Mouse (Mus musculus): ENCODE measurements around the gene Gm32742. TPM values are rescaled to one million over a fixed set of nuclear protein-coding genes. Genes with fewer than 3 reads are reported as not detected.

Gm32742 gene
- polyA plus RNA-seq, 1 experiment from 2014 or later, result not detected

DNA sequence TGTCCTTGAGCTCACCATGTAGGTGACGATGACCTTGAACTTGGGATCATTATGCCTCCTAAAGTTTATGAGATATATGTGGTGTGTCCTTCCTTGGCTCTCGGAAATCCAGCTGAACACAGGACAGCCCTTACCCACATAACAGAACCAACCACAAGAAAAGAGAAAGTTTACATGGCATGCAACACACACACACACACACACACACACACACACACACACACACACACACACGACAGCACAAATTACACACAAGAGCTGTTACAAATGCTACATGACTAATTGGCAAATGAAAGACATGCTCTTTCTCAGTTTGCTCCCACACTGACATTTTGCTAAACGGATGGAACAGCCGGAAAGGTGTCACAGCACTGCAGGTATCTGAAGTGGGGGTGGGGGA lies 20.6 kb upstream of the Gm32742 start:
- 67% methylated on average over 5 of the region's 5 CpGs for WGBS
- no peak for TF ChIP-seq CTCF (IDR thresholded peaks at IDR 0.05; ENCODE audit: low read depth)
- H3K27ac ChIP-seq (ENCODE audit: low read depth), result no peak overlapping the region
- H3K9ac ChIP-seq, result no peak overlapping the region
- DNase-seq, result no peak
- no peak for ATAC-seq (ENCODE audit: insufficient read depth)
- no peak overlapping the region for H3K4me2 ChIP-seq
- H3K4me1 ChIP-seq (ENCODE audit: insufficient read depth), result no peaks in the 10 kb centered on the region
- H3K36me3 ChIP-seq (ENCODE audit: insufficient read depth), result no peaks in the 10 kb centered on the region
- H3K27me3 ChIP-seq (ENCODE audit: insufficient read depth, low read length), result no peaks in the 10 kb centered on the region
- H3K9me3 ChIP-seq (ENCODE audit: low read depth, low read length), result no peaks in the 10 kb centered on the region
- H3K4me3 ChIP-seq (ENCODE audit: low read depth, low read length), result no peak overlapping the region

DNA sequence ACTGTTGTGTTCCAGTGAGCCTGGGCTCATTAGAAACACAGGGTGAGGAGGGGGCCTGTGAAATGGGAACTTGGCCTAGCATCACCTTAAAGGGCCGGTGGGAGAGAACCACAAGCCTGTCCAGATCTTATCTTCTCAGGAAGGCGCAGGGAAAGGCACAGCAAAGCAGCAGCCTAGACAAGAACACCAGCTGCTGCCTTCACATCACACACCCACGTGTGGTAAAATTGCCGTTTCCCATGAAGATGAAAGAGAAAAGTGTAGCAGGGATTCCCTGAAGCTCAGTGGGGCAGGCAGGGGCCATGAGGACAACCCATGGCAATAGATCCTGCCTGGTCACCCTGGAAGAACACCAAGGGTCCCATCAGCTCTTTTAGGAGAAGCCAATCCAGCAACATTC lies 20.1 kb upstream of the Gm32742 start:
- DNase-seq (no peak), ATAC-seq (ENCODE audit: insufficient read depth) (no peak)
- Histone ChIP-seq H3K27me3 (ENCODE audit: insufficient read depth, low read length) (no peaks in the 10 kb centered on the region), H3K9me3 (ENCODE audit: low read depth, low read length) (no peaks in the 10 kb centered on the region), H3K36me3 (ENCODE audit: insufficient read depth) (no peaks in the 10 kb centered on the region), H3K4me2 (no peak overlapping the region), H3K9ac (no peak overlapping the region), H3K4me3 (ENCODE audit: low read depth, low read length) (no peak overlapping the region), H3K4me1 (ENCODE audit: insufficient read depth) (no peaks in the 10 kb centered on the region), H3K27ac (ENCODE audit: low read depth) (no peak overlapping the region)
- TF ChIP-seq CTCF (IDR thresholded peaks at IDR 0.05; ENCODE audit: low read depth), result no peak
- 55% methylated on average over 4 of the region's 4 CpGs for WGBS

DNA sequence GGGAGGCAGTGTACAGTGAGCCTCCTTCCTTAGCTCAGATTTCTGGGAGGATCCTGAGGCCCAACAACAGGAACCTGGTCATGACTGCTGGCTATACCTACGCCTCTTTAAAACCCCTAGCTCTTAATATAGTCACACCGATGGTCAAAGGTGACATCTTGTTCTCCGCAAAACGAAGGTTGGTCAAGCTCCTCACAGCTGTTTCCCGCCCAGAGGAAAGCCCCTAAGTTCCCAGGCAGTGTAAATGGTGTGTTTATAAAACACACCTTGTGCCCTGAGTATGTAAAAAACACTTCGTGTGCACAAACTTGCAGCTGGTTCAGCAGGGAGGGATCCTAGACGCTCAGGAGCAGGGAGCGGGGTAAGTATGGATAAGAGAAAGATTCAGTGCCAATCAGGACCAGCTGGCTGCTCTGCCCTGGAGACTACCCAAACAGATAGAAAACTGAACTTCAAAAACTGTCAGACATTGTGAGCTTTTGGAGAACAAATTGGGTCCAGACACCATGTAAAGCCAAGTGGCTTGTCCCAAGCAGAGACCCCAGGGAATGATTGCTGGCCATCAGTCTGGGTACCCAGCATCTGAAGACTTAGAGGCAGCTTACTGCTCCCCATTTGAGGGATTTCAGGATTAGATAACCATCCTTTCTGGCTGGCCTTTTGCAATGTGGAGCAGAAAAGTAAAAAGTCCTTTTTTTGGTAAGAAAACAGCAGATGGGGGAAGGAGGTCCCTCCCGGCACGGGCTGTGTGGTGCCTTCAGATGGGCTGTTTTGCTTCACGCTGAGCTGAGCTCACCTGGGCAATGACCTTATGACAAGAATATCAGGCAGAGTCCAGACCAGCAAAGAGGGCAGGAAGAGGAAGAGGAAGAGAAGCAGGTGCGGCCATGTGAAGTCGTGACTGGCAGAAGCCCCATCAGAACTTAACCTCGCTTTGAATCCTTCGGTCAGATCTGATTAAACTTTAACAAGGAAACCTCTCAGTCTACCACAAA lies 17.7 kb upstream of the Gm32742 start:
- no peaks in the 10 kb centered on the region for H3K9me3 ChIP-seq (ENCODE audit: low read depth, low read length)

DNA sequence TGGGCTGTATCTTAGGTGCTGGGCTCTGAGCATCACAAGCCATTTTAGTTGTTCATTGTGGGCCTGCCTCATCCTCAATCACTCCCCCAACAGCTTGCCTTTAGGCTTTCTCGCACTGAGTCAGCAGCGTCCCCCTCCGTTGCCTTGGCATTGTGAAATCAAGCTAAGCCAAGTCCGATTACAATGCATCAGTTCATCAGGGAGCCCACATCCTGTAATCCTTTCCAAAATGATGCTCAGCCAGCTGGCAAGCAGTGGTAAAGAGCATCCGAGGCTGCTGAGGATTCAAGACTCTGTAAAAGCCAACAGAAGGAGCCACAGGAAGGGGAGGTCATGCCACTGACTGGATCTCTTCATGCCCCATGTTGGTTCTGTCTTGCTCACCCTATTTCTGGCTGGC lies 15.3 kb upstream of the Gm32742 start:
- ATAC-seq (ENCODE audit: insufficient read depth) (no peak), DNase-seq (peak; percentile 23)
- TF ChIP-seq CTCF (IDR thresholded peaks at IDR 0.05; ENCODE audit: low read depth), result no peak
- WGBS, result 75% methylated on average over 5 of the region's 5 CpGs
- Histone ChIP-seq H3K4me2 (no peak overlapping the region), H3K36me3 (ENCODE audit: insufficient read depth) (no peaks in the 10 kb centered on the region), H3K4me3 (ENCODE audit: low read depth, low read length) (no peak overlapping the region), H3K9me3 (ENCODE audit: low read depth, low read length) (no peaks in the 10 kb centered on the region), H3K27ac (ENCODE audit: low read depth) (no peak overlapping the region), H3K4me1 (ENCODE audit: insufficient read depth) (no peaks in the 10 kb centered on the region), H3K9ac (no peak overlapping the region), H3K27me3 (ENCODE audit: insufficient read depth, low read length) (no peaks in the 10 kb centered on the region)

More for the DNA sequence above, 17.7 kb upstream of the Gm32742 start:
- H3K4me3 ChIP-seq (ENCODE audit: low read depth, low read length), result no peak overlapping the region
- 69% methylated on average over 15 of the region's 15 CpGs for WGBS
- DNase-seq (no peak), ATAC-seq (ENCODE audit: insufficient read depth) (no peak)
- no peak overlapping the region for H3K9ac ChIP-seq
- no peaks in the 10 kb centered on the region for H3K4me1 ChIP-seq (ENCODE audit: insufficient read depth)
- H3K27ac ChIP-seq (ENCODE audit: low read depth), result no peak overlapping the region
- TF ChIP-seq CTCF (IDR thresholded peaks at IDR 0.05; ENCODE audit: low read depth), result no peak
- no peaks in the 10 kb centered on the region for H3K27me3 ChIP-seq (ENCODE audit: insufficient read depth, low read length)
- H3K36me3 ChIP-seq (ENCODE audit: insufficient read depth), result no peaks in the 10 kb centered on the region
- H3K4me2 ChIP-seq, result no peak overlapping the region

DNA sequence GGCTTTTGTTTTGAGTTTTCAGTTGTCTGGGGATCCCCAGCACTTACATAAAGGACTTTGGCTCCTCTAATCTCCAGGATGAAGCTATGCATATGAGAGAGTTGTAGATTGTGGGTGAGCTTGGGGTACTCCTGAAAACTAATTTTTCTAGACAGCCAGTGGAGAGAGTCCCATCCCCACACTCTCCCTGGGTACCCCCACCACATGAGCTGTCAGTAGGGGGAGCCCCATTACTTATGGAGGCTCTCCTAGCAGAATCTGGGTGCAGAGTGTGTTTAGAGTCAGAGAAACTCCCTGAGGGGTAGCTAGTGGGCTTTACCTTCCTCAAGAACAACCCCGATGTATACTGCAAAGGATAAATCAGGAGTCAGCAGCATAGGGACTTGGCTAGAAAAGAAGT lies 13.0 kb upstream of the Gm32742 start:
- H3K4me1 ChIP-seq (ENCODE audit: insufficient read depth), result no peaks in the 10 kb centered on the region; the same call in 1 of the 2 replicates
- WGBS, result 88% methylated on average over 1 of the region's 1 CpGs
- ATAC-seq (ENCODE audit: insufficient read depth), result no peak
- H3K36me3 ChIP-seq (ENCODE audit: insufficient read depth), result no peaks in the 10 kb centered on the region
- H3K27ac ChIP-seq (ENCODE audit: low read depth), result no peak overlapping the region
- H3K9ac ChIP-seq, result no peak overlapping the region
- TF ChIP-seq CTCF (IDR thresholded peaks at IDR 0.05; ENCODE audit: low read depth), result no peak
- no peaks in the 10 kb centered on the region for H3K27me3 ChIP-seq (ENCODE audit: insufficient read depth, low read length)
- DNase-seq, result no peak
- no peaks in the 10 kb centered on the region for H3K9me3 ChIP-seq (ENCODE audit: low read depth, low read length)
- no peak overlapping the region for H3K4me3 ChIP-seq (ENCODE audit: low read depth, low read length)
- H3K4me2 ChIP-seq, result no peak overlapping the region

DNA sequence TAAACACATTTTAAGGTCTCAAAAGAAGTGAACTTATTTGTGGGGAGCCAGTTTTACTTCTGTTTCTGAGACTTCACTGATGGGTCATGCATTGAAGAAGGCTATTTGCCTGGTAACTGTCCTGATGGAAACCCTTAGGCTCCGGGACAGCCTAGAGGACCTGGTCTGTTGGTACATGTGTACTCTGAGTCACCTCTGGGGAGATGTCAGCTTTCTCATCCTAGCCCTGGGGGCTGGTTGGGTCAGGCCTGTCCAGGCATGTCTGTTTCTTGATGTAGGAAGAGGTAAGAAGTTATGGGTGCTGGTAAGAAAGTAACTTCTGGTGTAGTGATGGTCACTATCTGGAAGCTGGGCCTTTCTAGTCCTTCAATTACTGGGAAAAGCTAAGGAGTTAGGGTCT lies 10.4 kb upstream of the Gm32742 start:
- WGBS, result 91% methylated on average over 1 of the region's 1 CpGs
- H3K4me1 ChIP-seq (ENCODE audit: insufficient read depth), result no peaks in the 10 kb centered on the region; the same call in 1 of the 2 replicates
- H3K9me3 ChIP-seq (ENCODE audit: low read depth, low read length), result no peaks in the 10 kb centered on the region
- H3K9ac ChIP-seq, result no peak overlapping the region
- no peak overlapping the region for H3K4me3 ChIP-seq (ENCODE audit: low read depth, low read length)
- no peaks in the 10 kb centered on the region for H3K36me3 ChIP-seq (ENCODE audit: insufficient read depth)
- no peak overlapping the region for H3K4me2 ChIP-seq
- DNase-seq (no peak), ATAC-seq (ENCODE audit: insufficient read depth) (no peak)
- TF ChIP-seq CTCF (IDR thresholded peaks at IDR 0.05; ENCODE audit: low read depth), result no peak
- no peak overlapping the region for H3K27ac ChIP-seq (ENCODE audit: low read depth)
- no peaks in the 10 kb centered on the region for H3K27me3 ChIP-seq (ENCODE audit: insufficient read depth, low read length)

DNA sequence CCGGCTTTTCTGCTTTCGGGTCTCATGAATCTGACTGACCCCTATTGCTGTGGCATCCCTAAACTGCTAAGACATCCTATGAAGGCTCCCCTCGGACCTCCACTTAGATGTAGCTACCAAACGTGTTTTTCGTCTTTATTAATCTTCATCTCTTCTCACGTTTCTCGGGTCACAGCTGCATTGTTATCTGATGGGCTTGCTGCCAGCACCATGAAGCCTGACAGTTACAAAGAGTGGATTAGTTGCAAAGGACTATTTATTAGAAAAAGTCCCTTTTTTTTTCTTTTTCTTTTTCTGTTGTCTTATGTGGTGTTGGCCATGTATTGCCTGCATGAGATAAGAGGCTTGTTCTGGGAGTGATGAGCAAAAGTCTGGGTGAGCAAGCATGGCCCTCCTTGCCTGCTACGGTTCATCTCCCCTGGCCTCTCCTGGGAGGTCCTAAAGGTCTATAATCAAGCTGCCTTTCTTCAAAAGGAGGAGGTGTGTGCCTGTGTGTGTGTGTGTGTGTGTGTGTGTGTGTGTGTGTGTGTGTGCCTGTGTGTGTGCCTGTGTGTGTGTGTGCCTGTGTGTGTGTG lies 9.7 kb upstream of the Gm32742 start:
- DNase-seq (peak; percentile 82), ATAC-seq (ENCODE audit: insufficient read depth) (peak; percentile 75)
- Histone ChIP-seq H3K4me2 (no peak overlapping the region), H3K27me3 (ENCODE audit: insufficient read depth, low read length) (no peaks in the 10 kb centered on the region), H3K36me3 (ENCODE audit: insufficient read depth) (no peaks in the 10 kb centered on the region), H3K4me1 (ENCODE audit: insufficient read depth) (no peaks in the 10 kb centered on the region; the same call in 1 of the 2 replicates), H3K9ac (no peak overlapping the region), H3K27ac (ENCODE audit: low read depth) (no peak overlapping the region), H3K4me3 (ENCODE audit: low read depth, low read length) (no peak overlapping the region), H3K9me3 (ENCODE audit: low read depth, low read length) (no peaks in the 10 kb centered on the region)
- WGBS, result 16% methylated on average over 8 of the region's 8 CpGs
- no peak for TF ChIP-seq CTCF (IDR thresholded peaks at IDR 0.05; ENCODE audit: low read depth)
